Mouse (Mus musculus) small intestine, adult 2 months (tissue): ENCODE results near the gene Relt.
"Not testable (repeated sequence)": the region's sequence is repeated elsewhere in the genome, so short reads cannot be mapped to it uniquely, and the experiment has no call there.

Source experiments
- CTCF ChIP-seq: fragments of 200-500 bp; IDR thresholded peaks from 2 replicates; pipeline ENCODE4 v1.5.1; 2012; ENCODE audit warnings: low read depth, mild to moderate bottlenecking, control low read depth, inconsistent platforms, low read length, moderate library complexity, mixed read lengths; ENCODE audit not compliant: insufficient replicate concordance, insufficient read length; ENCODE audit errors: extremely low read depth
- POLR2A ChIP-seq: fragments of 200-500 bp; IDR thresholded peaks from 2 replicates; pipeline ENCODE4 v1.6.1; 2012; ENCODE audit warnings: low read depth, mild to moderate bottlenecking, control low read depth, inconsistent platforms, low read length, moderate library complexity

GRCm38 (mm10) chr7:100846033-100846432 lies 17.2 kb downstream of the Relt start:
- not testable (repeated sequence) for TF ChIP-seq POLR2A, CTCF
